Mouse (Mus musculus) Patski (cell line): Measurements from ENCODE around the gene Cbx1. TPM values are rescaled to one million over a fixed set of nuclear protein-coding genes. Genes with fewer than 3 reads are reported as not detected.
A peak's percentile ranks its signal among the peaks of the same experiment; 100 is the strongest.
"Not testable (repeated sequence)": the region's sequence is repeated elsewhere in the genome, so short reads cannot be mapped to it uniquely, and the experiment has no call there.

Source experiments
- ATAC-seq: fragments of 100-300 bp; one replicate; pipeline ENCODE4 v1.8.0; 2021
- CTCF ChIA-PET: fragments of 350-600 bp; sonication (Branson Sonifier 250); formaldehyde crosslinking; loops from one replicate; lab custom pipeline; 2022; ENCODE audit warnings: inconsistent platforms; lab: Charles Lee
- POLR2A ChIA-PET: fragments of 350-600 bp; sonication (Branson Sonifier 250); formaldehyde crosslinking; loops from one replicate; lab custom pipeline; 2022; ENCODE audit warnings: antibody characterized with exemption, inconsistent platforms; lab: Charles Lee
- DNase-seq: peaks from one replicate; pipeline ENCODE4 v3.0.0-alpha.2; 2011; ENCODE audit warnings: low read depth, low spot score
- H3K27me3 ChIP-seq: fragments of 371-371 bp; one replicate; pipeline ENCODE4 v1.5.1; 2021
- CTCF ChIP-seq: fragments of 100-300 bp; IDR thresholded peaks from one replicate; pipeline ENCODE4 v1.5.1; 2021
- in situ Hi-C: fragments of 300-500 bp; cut with MboI; formaldehyde crosslinking; loops from 3 replicates; pipeline ENCODE4 v1.11.1; 2018; ENCODE audit warnings: low pct_unique_long_range_greater_than_20kb, mixed read lengths
- polyA plus RNA-seq: library from polyadenylated mRNA; unstranded; gene quantifications from one replicate; pipeline ENCODE4 v1.2.3, GENCODE M21; 2021

The Cbx1 gene
- polyA plus RNA-seq, 1 experiment from 2014 or later = 111 TPM

- ChIA-PET POLR2A (interaction anchor here (0.6 kb wide), 1 partner anchor 646 kb away, joined by 4 read pairs; no protein-coding TSS in a partner anchor), CTCF (interaction anchor here (1.3 to 1.4 kb wide), 3 partner anchors 8 to 57 kb away, joined by 3 to 4 read pairs (median 3); no protein-coding TSS in a partner anchor)
- DNase-seq, ATAC-seq, H3K27me3 ChIP-seq, in situ Hi-C loops: not testable (repeated sequence)
- peak; percentile 84 for TF ChIP-seq CTCF
Measured at GRCm38 (mm10) chr11:96784847-96785246, 4.1 kb upstream of the Cbx1 start.

- no peak for ATAC-seq
- ChIA-PET POLR2A (interaction anchor here (1.2 kb wide), 1 partner anchor 42 kb away, joined by 3 read pairs; no protein-coding TSS in a partner anchor), CTCF (no interaction called here)
- DNase-seq = no peak
- in situ Hi-C loops = no loop called here
- TF ChIP-seq CTCF = no peak
- no peaks in the 10 kb centered on the region for H3K27me3 ChIP-seq
Measured at GRCm38 (mm10) chr11:96786731-96787450, 2.0 kb upstream of the Cbx1 start.

GRCm38 (mm10) chr11:96789990-96790389 is 1.1 kb downstream of the Cbx1 start:
- H3K27me3 ChIP-seq = no peaks in the 10 kb centered on the region
- no peak for DNase-seq
- no peak for ATAC-seq
- POLR2A ChIA-PET = no interaction called here
- CTCF ChIA-PET = interaction anchor here (0.7 to 0.9 kb wide), 2 partner anchors 11 kb away, joined by 3 read pairs; no protein-coding TSS in a partner anchor
- in situ Hi-C loops = no loop called here
- peak; percentile 50 for TF ChIP-seq CTCF

- ChIA-PET POLR2A (no interaction called here), CTCF (interaction anchor here (0.9 kb wide), 1 partner anchor 10 kb away, joined by 3 read pairs; no protein-coding TSS in a partner anchor)
- DNase-seq (no peak), ATAC-seq (no peak)
- in situ Hi-C loops = no loop called here
- H3K27me3 ChIP-seq = no peaks in the 10 kb centered on the region
- TF ChIP-seq CTCF = no peak
Measured at GRCm38 (mm10) chr11:96790681-96791080, 1.8 kb downstream of the Cbx1 start.

GRCm38 (mm10) chr11:96795491-96795890 is 6.6 kb downstream of the Cbx1 start:
- H3K27me3 ChIP-seq = no peaks in the 10 kb centered on the region
- DNase-seq (no peak), ATAC-seq (no peak)
- POLR2A ChIA-PET = interaction anchor here (0.7 kb wide), 1 partner anchor 27 kb away, joined by 4 read pairs; no protein-coding TSS in a partner anchor
- TF ChIP-seq CTCF = no peak
- CTCF ChIA-PET = no interaction called here
- in situ Hi-C loops = no loop called here

GRCm38 (mm10) chr11:96796081-96796480 is 7.2 kb downstream of the Cbx1 start:
- no peak for TF ChIP-seq CTCF
- ATAC-seq (no peak), DNase-seq (no peak)
- no peaks in the 10 kb centered on the region for H3K27me3 ChIP-seq
- POLR2A ChIA-PET = interaction anchor here (0.7 kb wide), 1 partner anchor 28 kb away, joined by 4 read pairs; no protein-coding TSS in a partner anchor
- in situ Hi-C loops = no loop called here
- CTCF ChIA-PET = interaction anchor here (0.8 to 2.2 kb wide), 7 partner anchors 10 to 64 kb away, joined by 3 to 6 read pairs (median 5); partner anchors contain the start of gene Nfe2l1

- POLR2A ChIA-PET = no interaction called here
- in situ Hi-C loops = no loop called here
- CTCF ChIA-PET = interaction anchor here (0.8 to 2.2 kb wide), 8 partner anchors 9 to 64 kb away, joined by 3 to 6 read pairs (median 5); partner anchors contain the start of gene Nfe2l1
- DNase-seq (no peak), ATAC-seq (no peak)
- peak; percentile 67 for TF ChIP-seq CTCF
- H3K27me3 ChIP-seq = no peaks in the 10 kb centered on the region
Measured at GRCm38 (mm10) chr11:96796586-96796985, 7.7 kb downstream of the Cbx1 start.

GRCm38 (mm10) chr11:96799511-96799910 is 10.6 kb downstream of the Cbx1 start:
- POLR2A ChIA-PET = no interaction called here
- DNase-seq = no peak
- in situ Hi-C loops = no loop called here
- no peak for ATAC-seq
- CTCF ChIA-PET = no interaction called here
- no peak for TF ChIP-seq CTCF
- H3K27me3 ChIP-seq = no peaks in the 10 kb centered on the region

- ATAC-seq (no peak), DNase-seq (no peak)
- in situ Hi-C loops = no loop called here
- no peaks in the 10 kb centered on the region for H3K27me3 ChIP-seq
- CTCF ChIA-PET = interaction anchor here (1.0 kb wide), 1 partner anchor 9 kb away, joined by 3 read pairs; no protein-coding TSS in a partner anchor
- TF ChIP-seq CTCF = no peak
- POLR2A ChIA-PET = interaction anchor here (1.0 kb wide), 1 partner anchor 14 kb away, joined by 3 read pairs; no protein-coding TSS in a partner anchor
Measured at GRCm38 (mm10) chr11:96805606-96806005, 16.7 kb downstream of the Cbx1 start.

- CTCF ChIA-PET = interaction anchor here (2.1 kb wide), 1 partner anchor 11 kb away, joined by 5 read pairs; no protein-coding TSS in a partner anchor
- H3K27me3 ChIP-seq = no peaks in the 10 kb centered on the region
- in situ Hi-C loops = no loop called here
- POLR2A ChIA-PET = interaction anchor here (1.1 kb wide), 1 partner anchor 12 kb away, joined by 4 read pairs; no protein-coding TSS in a partner anchor
- DNase-seq = no peak
- ATAC-seq = no peak
- TF ChIP-seq CTCF = peak; percentile 38
Measured at GRCm38 (mm10) chr11:96808066-96808465, 19.1 kb downstream of the Cbx1 start.
